Mouse (Mus musculus): ENCODE results near the gene Kif2a.

The Kif2a gene

GRCm38 (mm10) chr13:107021461-107022265 is at the start of gene Kif2a:
Gene Kif2a (minus strand): TSS chr13:107022126.
- DNase-seq: peak; percentile 97

GRCm38 (mm10) chr13:107069061-107069460 is 47.1 kb upstream of the Kif2a start:
- no peak for DNase-seq

- no peak for DNase-seq
These were observed 43.4 kb upstream of the Kif2a start for GRCm38 (mm10) chr13:107065098-107065855.

- DNase-seq: no peak
These were observed 42.3 kb upstream of the Kif2a start for GRCm38 (mm10) chr13:107064263-107064662.

GRCm38 (mm10) chr13:107063115-107063807 is 41.3 kb upstream of the Kif2a start:
- DNase-seq: no peak

- DNase-seq: no peak
These were observed 38.2 kb upstream of the Kif2a start for GRCm38 (mm10) chr13:107060098-107060497.

GRCm38 (mm10) chr13:107059460-107059859 is 37.5 kb upstream of the Kif2a start:
- DNase-seq: no peak

GRCm38 (mm10) chr13:107056318-107056717 is 34.4 kb upstream of the Kif2a start:
- DNase-seq: no peak

GRCm38 (mm10) chr13:107054496-107054895 is 32.6 kb upstream of the Kif2a start:
- peak; percentile 69 for DNase-seq

- DNase-seq: no peak
These were observed 29.4 kb upstream of the Kif2a start for GRCm38 (mm10) chr13:107051342-107051741.

GRCm38 (mm10) chr13:107044229-107044628 is 22.3 kb upstream of the Kif2a start:
- DNase-seq: no peak

GRCm38 (mm10) chr13:107042551-107042950 is 20.6 kb upstream of the Kif2a start:
- peak; percentile 87 for DNase-seq

- DNase-seq: no peak
These were observed 17.6 kb upstream of the Kif2a start for GRCm38 (mm10) chr13:107039493-107039892.

- DNase-seq: peak; percentile 87
These were observed 16.4 kb upstream of the Kif2a start for GRCm38 (mm10) chr13:107038346-107038745.

GRCm38 (mm10) chr13:107035511-107036113 is 13.7 kb upstream of the Kif2a start:
- no peak for DNase-seq

- no peak for DNase-seq
These were observed 13.2 kb upstream of the Kif2a start for GRCm38 (mm10) chr13:107035078-107035477.

- DNase-seq: no peak
These were observed 12.3 kb upstream of the Kif2a start for GRCm38 (mm10) chr13:107034028-107034920.

- no peak for DNase-seq
These were observed 9.3 kb upstream of the Kif2a start for GRCm38 (mm10) chr13:107031228-107031627.

GRCm38 (mm10) chr13:107027218-107027617 is 5.3 kb upstream of the Kif2a start:
- no peak for DNase-seq

- DNase-seq: no peak
These were observed 3.7 kb upstream of the Kif2a start for GRCm38 (mm10) chr13:107025663-107026062.

GRCm38 (mm10) chr13:107022266-107023171 is 593 bp upstream of the Kif2a start:
- DNase-seq: peak; percentile 98
